Mouse (Mus musculus) cortical plate, adult 2 months (tissue): ENCODE data around the gene St3gal3.

Source experiments
- CTCF ChIP-seq: fragments of 200-500 bp; IDR thresholded peaks from 2 replicates; pipeline ENCODE4 v1.5.1; 2011; ENCODE audit warnings: mild to moderate bottlenecking, control low read depth, low read length; ENCODE audit not compliant: insufficient read depth; ENCODE audit errors: extremely low read depth
- POLR2A ChIP-seq: fragments of 200-500 bp; IDR thresholded peaks from 2 replicates; pipeline ENCODE4 v1.6.1; 2011; ENCODE audit warnings: mild to moderate bottlenecking, low read length, control low read depth; ENCODE audit not compliant: insufficient read depth; ENCODE audit errors: extremely low read depth

DNA sequence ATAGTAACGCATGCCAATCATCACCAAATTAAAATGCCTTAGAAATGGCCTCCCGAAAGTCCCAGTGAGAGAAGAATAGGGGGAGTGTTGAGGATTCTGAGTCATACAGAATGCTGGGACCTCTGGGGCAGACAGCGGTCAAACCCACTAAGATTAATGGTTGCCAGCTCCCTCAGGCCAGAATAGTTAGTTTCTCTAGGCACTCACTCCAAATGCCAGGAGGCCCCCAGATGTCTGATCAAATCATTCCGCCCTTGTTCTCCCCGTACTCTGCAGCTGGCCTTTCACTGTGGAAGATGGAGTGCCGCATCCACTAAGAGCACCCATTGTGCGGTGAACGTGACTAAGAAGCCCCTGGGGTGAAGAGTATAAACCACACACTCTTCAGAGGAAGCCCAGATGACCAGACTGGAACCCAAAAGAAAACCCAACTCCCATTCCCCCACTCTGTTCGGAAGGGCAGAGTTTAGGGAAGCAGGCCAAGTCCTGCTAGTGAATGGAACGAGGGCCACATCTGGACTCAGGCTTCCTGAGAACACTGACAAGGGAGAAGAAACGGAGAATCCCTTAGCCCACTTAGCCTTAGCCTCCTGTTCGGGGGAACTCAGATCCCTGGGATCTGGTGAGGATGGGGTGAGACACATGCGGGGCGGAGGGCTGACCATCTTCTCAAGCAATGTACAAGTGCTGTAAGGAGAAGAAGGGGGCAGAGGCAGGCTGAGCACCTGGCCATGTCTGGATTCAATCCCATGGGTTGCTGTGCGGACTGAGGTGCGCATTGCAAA is 117.5 kb downstream of the St3gal3 start:
- TF ChIP-seq CTCF (no peak), POLR2A (no peak)
